Mouse (Mus musculus): ENCODE measurements around the gene Sun5. TPM values are rescaled to one million over a fixed set of nuclear protein-coding genes. Genes with fewer than 3 reads are reported as not detected.
"Not testable (repeated sequence)": the region's sequence is repeated elsewhere in the genome, so short reads cannot be mapped to it uniquely, and the experiment has no call there.

Sun5 gene
- not detected for total RNA-seq (2021)
- long read RNA-seq, experiment 1: 0 reads
- long read RNA-seq, experiment 2: 0 reads

DNA sequence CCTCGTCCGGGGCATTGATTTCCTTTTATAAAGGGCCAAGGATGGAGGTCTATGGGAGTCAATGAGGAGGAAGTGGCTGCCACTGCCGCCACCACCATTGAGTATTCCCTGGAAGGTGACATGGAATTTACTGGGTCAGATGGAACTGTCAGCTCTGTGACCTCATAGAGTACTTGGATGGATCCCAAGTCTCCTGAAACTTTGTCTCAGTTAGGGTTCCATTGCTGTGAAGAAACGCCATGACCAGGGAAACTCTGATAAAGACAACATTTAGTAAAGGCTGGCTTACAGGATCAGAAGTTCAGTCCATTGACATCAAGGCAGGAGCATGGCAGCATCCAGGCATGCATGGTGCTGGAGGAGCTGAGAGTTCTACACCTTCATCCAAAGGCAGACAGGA, at the start of gene Sun5:
TSS of gene Sun5 (minus strand) at position 101 of the 400 bp plus-strand sequence.
- no peak for DNase-seq
- intact Hi-C loops (cut with DNase I; ENCODE audit: low total_unique reads): no loop called here

DNA sequence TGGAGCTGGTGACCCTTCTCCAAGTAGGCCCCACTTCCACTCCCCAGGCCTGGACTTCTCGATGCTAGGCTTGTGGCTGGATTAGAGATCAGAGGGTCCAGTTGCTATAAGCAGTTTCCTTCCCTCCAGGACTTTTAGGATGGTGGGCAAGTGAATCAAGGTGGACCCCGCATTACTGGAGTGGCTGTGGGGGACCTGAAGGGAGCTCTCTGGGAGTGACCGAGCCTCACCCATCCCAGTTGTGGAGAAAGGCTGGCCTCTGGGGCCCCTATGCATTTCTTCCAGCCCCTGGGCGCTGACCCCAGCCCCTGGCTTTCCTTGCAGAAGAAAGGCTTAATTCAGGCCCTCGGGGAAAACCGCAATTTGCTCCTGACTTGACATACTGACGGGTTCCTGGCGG, 47.0 kb upstream of the Sun5 start, which contains the start of gene Bpifb3:
TSS of gene Bpifb3 (plus strand) at position 301 of the 400 bp plus-strand sequence.
- DNase-seq: no peak
- intact Hi-C loops (cut with DNase I; ENCODE audit: low total_unique reads): no loop called here

DNA sequence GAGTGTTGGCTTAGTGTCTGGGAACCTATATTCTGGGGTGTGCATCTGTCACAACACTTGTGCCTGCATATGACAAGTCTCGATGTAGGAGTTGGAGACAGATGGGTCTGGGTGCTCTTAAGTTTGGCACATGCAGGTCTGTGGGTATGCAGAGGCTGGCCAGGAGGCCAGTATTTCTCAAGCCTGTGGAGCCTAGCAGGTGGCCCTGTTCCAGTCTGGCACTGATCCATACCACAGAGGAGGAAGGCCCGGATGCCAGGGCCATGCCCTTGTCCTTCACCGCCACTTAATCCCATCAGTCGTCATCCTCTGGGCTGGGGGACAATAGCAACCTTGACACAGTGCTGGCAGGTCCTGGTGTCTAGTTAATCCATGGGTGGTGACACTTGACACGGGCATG, 43.3 kb upstream of the Sun5 start:
- intact Hi-C loops (cut with DNase I; ENCODE audit: low total_unique reads): no loop called here
- DNase-seq: peak; percentile 40

GRCm38 (mm10) chr2:153906626-153907025, 35.7 kb upstream of the Sun5 start:
- DNase-seq: no peak
- intact Hi-C loops (cut with DNase I; ENCODE audit: low total_unique reads): no loop called here

DNA sequence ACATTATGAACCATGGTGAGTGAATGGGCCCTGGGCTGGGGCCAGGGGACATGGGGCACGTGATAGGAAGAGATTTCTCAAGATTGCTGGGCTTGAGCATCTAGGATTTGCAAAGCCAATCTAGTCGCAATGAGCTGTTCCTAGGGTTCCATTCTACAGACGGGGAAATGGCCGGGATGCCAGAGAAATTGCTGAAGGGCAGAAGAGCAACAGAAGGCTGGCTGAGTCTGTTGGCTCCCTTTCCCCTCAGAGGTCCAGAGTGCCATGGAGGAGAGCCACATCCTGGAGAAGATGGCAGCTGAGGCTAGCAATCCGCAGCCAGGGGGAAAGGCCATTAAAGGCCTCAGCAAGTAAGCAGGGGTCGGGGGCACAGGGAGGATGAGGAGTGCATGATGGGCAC, 31.8 kb upstream of the Sun5 start:
- intact Hi-C loops (cut with DNase I; ENCODE audit: low total_unique reads): no loop called here
- DNase-seq: no peak

DNA sequence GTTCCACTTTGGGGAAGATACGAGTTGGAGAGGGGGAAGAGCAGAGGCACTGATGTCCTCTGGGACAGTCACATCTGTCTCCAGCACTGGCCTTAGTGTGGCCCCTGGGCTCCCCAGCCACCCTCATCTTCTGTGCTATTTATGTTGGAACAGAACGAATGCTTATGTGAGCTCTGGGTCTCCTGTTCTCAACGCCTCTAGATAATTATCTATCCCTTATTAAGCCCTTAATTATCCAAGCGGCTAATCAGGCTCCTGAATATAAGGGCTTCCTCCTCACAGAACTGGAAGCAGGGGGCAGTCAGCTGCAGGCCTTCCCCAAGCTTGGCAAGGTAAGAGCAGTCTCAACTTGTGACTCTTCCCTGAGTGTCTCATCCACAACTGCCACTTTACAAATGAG, 29.2 kb upstream of the Sun5 start, which contains the start of gene Bpifb6:
TSS of gene Bpifb6 (plus strand) at position 301 of the 400 bp plus-strand sequence.
- intact Hi-C loops (cut with DNase I; ENCODE audit: low total_unique reads): no loop called here
- no peak for DNase-seq

- DNase-seq: no peak
- intact Hi-C loops (cut with DNase I; ENCODE audit: low total_unique reads): no loop called here
Measured at GRCm38 (mm10) chr2:153899111-153899510, 28.2 kb upstream of the Sun5 start.

- intact Hi-C loops (cut with DNase I; ENCODE audit: low total_unique reads): no loop called here
- no peak for DNase-seq
Measured at GRCm38 (mm10) chr2:153874745-153875144, 3.9 kb upstream of the Sun5 start, which contains the start of gene Bpifb2. Gene Bpifb2, plus strand, starts transcription at chr2:153875045.

DNA sequence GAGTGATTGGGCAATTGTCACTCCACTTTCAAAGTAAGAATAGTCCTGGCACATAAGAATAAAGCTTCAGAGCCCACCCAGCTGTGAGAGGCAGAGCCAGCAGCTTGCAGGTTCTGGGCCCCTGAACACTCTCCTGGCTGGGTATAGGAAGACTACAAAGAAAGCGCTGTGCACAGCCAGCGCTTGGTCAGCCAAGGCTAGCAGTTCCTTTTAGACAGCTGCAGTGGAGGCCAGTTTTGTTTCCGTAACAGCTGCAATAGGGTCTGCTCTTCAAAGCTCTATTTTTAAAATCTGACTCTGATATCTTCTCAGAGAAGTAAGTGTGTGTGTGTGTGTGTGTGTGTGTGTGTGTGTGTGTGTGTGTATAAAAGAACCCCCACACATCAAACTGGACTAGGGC, 8.9 kb downstream of the Sun5 start:
- intact Hi-C loops (cut with DNase I; ENCODE audit: low total_unique reads): no loop called here
- no peak for DNase-seq

DNA sequence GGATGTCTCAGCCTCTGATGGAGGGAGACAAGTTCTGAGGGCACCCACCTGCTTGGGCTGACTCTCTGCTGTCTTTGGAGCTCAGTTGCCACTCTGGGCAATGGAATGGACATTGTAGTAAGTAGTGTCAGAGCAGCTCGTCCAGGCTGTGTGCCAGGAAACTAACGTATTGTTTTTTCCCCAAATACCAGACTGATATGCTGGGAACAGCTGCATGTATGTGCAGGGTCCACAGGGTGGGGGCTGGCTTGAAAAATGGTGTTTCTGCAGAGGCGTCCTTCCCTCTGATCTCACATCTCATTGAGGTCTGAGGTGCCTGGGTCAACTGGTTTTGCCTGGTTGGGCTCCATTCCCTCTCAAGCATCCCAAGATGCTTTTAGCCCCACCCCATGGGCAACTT, 10.2 kb downstream of the Sun5 start:
- no peak for DNase-seq
- intact Hi-C loops (cut with DNase I; ENCODE audit: low total_unique reads): no loop called here

DNA sequence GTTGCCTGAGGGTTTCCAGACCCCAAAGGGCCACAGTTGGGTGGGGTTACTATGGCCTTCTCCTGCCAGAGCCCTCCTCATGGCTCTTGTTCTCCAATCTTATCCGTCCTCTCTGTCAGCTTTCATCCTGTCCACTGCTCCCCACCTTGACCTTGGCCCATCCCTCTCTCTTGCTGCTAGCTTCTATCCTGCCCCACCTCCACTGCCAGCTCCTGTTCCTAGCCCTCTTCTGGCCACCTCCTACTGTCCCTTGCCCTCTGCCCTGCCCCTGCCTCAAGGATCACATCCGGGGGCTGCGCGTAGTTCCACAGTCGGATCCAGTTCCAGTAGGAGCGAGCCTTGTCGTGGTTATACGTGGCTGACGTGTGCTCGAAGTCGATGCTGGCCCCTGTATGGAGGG, 10.6 kb downstream of the Sun5 start:
- no peak for DNase-seq
- intact Hi-C loops (cut with DNase I; ENCODE audit: low total_unique reads): no loop called here

- intact Hi-C loops (cut with DNase I; ENCODE audit: low total_unique reads): no loop called here
- DNase-seq: no peak
Measured at GRCm38 (mm10) chr2:153859581-153859980, 11.3 kb downstream of the Sun5 start.

GRCm38 (mm10) chr2:153853544-153853943, 17.3 kb downstream of the Sun5 start:
- intact Hi-C loops (cut with DNase I; ENCODE audit: low total_unique reads): loop anchor here (5.0 kb wide), 1 partner anchor 141 kb away; no protein-coding TSS in a partner anchor
- no peak for DNase-seq

DNA sequence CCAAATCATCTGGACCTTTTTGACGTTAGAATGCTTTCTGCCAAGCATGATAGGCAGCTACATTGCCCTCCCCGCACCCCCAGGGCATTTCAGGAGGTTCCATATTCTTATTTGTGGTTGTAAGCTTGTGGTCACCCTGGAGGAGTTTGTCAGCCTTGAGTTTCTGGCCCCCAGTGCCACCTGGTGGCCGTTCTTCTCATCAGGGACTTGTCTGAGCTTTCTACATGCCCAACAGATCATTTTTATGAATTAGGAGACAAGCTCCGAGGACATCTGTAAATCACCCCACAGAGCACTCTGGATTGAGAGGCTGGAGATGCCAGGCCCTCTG, 19.9 kb downstream of the Sun5 start:
- DNase-seq: peak; percentile 53
- intact Hi-C loops (cut with DNase I; ENCODE audit: low total_unique reads): loop anchor here (5.0 kb wide), 1 partner anchor 139 kb away; no protein-coding TSS in a partner anchor

DNA sequence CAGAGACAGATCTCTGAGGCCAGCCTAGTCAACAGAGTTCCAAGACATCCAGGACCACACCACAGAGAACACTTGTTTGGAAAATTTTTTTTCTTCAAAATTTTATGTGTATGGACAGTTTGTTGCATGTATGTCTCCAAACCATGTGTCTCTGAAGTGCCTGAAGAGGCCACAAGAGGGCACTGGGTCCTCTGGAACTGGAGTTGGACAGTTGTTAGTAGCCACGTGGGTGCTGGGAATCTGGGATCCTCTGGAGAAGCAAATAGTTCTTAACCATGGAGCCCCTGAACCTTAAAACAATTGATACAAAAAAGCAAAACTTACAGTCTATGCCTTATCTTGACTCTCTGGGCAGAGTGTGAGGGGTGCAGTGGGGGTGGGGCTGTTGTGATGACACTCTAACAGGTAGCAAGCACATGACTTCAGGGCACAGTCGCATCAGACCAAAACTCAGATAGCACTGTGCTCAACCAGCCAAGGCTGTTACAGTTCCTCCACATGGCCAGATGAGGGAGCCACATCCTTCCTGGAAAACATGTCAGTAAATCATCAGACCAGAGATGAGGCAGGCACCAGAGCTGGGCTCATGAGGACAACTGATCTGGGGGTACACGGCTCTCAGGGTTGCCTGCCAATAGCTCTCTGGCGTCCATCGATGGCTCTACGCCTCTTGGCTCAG, 20.4 kb downstream of the Sun5 start:
- intact Hi-C loops (cut with DNase I; ENCODE audit: low total_unique reads): loop anchor here (5.0 kb wide), 1 partner anchor 138 kb away; no protein-coding TSS in a partner anchor
- no peak for DNase-seq

GRCm38 (mm10) chr2:153848389-153848788, 22.5 kb downstream of the Sun5 start:
- intact Hi-C loops (cut with DNase I; ENCODE audit: low total_unique reads): no loop called here

DNA sequence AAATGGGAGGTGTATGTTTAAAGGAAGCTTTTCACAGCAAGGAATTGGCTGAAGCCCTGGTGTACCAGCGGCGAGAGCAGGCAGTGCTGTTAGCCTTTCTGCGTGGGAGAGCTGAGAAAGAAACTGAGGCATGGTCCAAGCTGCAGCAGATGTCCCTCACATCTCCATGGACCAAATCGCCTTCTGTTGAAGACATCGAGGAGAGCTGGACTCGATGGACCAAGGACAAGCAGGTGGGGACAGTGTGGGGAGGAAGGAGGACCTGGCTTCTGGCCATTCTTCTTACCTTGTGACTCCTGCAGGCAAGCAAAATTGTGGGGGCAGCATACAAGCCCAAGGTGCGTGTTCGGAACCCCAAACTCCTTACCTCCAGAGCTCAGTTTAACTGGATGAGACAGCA, 28.0 kb downstream of the Sun5 start:
- DNase-seq: no peak
- intact Hi-C loops (cut with DNase I; ENCODE audit: low total_unique reads): no loop called here

More at GRCm38 (mm10) chr2:153848389-153848788, 22.5 kb downstream of the Sun5 start:
- no peak for DNase-seq

- intact Hi-C loops (cut with DNase I; ENCODE audit: low total_unique reads): no loop called here
- no peak for DNase-seq
Measured at GRCm38 (mm10) chr2:153833291-153833690, 37.6 kb downstream of the Sun5 start.

DNA sequence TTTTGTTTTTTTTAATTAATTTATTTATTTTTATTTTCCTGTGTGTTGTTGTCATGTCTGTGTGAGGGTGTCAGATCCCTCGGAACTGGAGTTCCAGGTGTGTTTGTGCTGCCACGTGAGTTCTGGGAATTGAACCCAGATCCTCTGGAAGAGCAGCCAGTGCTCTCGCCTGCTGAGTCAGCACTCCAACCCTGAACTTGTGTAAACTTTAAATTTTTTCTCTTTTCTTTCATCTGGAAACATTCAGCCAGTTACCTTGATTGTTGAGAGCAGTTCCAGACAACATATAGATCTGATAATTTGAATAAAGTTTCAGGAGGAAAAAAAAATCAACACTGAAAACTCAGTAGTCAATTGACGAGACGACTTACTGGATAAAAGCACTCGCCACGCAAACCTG, 42.2 kb downstream of the Sun5 start:
- no peak for DNase-seq
- intact Hi-C loops (cut with DNase I; ENCODE audit: low total_unique reads): no loop called here

DNA sequence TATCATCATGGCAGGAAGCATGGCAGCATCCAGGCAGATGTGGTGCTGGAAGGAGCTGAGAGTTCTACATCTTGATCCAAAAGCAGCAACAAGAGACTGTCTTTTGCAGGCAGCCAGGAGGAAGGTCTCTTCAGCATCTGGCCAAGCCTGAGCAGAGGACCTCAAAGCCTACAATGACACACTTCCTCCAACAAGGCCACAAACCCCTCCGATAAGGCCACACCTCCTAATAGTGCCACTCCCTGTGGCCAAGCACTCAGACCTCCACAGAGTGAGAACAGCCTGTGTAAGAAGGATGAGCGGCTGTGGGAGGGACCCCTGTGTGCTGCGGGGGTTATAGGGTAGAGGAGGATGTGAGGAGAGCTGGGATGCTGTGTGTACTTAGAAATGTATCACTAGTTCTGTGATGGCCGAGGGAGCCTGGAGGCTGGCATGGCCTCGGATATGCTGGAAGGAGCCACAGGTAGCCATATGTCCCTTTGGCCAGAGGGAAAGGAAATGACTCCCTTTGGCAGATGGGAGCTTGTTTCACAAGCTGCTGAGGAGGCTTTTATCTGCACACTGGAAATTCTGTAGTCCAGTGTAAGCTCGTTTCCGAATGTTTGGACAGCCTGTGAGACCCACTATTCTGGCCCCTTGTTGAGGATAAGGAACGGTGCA, 43.6 kb downstream of the Sun5 start:
- no peak for DNase-seq
- intact Hi-C loops (cut with DNase I; ENCODE audit: low total_unique reads): no loop called here

- intact Hi-C loops (cut with DNase I; ENCODE audit: low total_unique reads); DNase-seq: not testable (repeated sequence)
Measured at GRCm38 (mm10) chr2:153825900-153826299, 45.0 kb downstream of the Sun5 start.

Measured in gastrocnemius, postnatal 14 days (tissue).